Mouse (Mus musculus): ENCODE results near the gene Lamb3.

GRCm38 (mm10) chr1:193214053-193214452 is 6.6 kb downstream of the Lamb3 start:
- TF ChIP-seq POLR2A (IDR thresholded peaks at IDR 0.05; ENCODE audit: borderline replicate concordance, extremely low read depth, low read depth, low read length) (no peak), CTCF (IDR thresholded peaks at IDR 0.05; ENCODE audit: insufficient read depth, low read length) (no peak)

Measured in lung, adult 2 months (tissue).